Mouse (Mus musculus): Measurements from ENCODE around the gene Ppp1r11. TPM values are rescaled to one million over a fixed set of nuclear protein-coding genes. Genes with fewer than 3 reads are reported as not detected.

Gene Ppp1r11
- polyA plus RNA-seq, 1 experiment from 2014 or later = 143 TPM

DNA sequence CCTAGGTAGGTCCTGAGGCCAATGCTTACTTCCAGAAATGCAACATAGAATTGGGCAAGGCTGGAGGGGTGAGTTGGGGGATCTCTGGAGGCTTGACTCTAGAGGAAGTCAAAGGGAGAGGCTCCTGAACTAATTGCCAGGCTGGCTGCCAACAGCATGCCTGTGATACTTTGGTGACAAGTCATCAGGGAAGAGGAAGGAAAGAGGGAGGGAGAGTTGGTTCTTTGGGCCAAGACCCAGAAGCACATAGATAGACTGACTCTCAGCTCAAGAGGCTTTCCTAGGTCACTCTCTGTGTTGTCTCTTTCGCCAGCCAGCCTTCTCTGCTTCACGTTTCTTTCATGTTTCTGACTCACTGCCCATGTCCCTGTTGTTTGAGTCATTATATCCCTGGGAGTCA is 19.7 kb downstream of the Ppp1r11 start:
- Histone ChIP-seq H3K27ac (replicated peaks) (no peak overlapping the region), H3K4me1 (no peaks in the 10 kb centered on the region), H3K36me3 (no peaks in the 10 kb centered on the region), H3K9me3 (no peaks in the 10 kb centered on the region), H3K4me2 (replicated peaks) (no peak overlapping the region), H3K9ac (replicated peaks) (no peak overlapping the region), H3K27me3 (0 out of 2 replicates have a peak, but pooled peaks cover 3% of the 10 kb centered on the region), H3K4me3 (no peak overlapping the region)
- ATAC-seq (ENCODE audit: low FRiP score, low read depth) = no peak
- WGBS = 76% methylated on average over 2 of the region's 2 CpGs

- Histone ChIP-seq H3K4me3 (no peak overlapping the region), H3K27me3 (0 out of 2 replicates have a peak, but pooled peaks cover 3% of the 10 kb centered on the region), H3K9ac (replicated peaks) (no peak overlapping the region), H3K4me2 (replicated peaks) (no peak overlapping the region), H3K36me3 (no peaks in the 10 kb centered on the region), H3K4me1 (no peaks in the 10 kb centered on the region), H3K27ac (replicated peaks) (no peak overlapping the region), H3K9me3 (no peaks in the 10 kb centered on the region)
- WGBS = 87% methylated on average over 4 of the region's 4 CpGs
- no peak for ATAC-seq (ENCODE audit: low FRiP score, low read depth)
Measured at GRCm38 (mm10) chr17:36931130-36931529, 20.4 kb downstream of the Ppp1r11 start.

GRCm38 (mm10) chr17:36930233-36930632 is 21.3 kb downstream of the Ppp1r11 start:
- ATAC-seq (ENCODE audit: low FRiP score, low read depth) = no peak
- H3K4me1 ChIP-seq = no peaks in the 10 kb centered on the region
- 80% methylated on average over 6 of the region's 6 CpGs for WGBS

DNA sequence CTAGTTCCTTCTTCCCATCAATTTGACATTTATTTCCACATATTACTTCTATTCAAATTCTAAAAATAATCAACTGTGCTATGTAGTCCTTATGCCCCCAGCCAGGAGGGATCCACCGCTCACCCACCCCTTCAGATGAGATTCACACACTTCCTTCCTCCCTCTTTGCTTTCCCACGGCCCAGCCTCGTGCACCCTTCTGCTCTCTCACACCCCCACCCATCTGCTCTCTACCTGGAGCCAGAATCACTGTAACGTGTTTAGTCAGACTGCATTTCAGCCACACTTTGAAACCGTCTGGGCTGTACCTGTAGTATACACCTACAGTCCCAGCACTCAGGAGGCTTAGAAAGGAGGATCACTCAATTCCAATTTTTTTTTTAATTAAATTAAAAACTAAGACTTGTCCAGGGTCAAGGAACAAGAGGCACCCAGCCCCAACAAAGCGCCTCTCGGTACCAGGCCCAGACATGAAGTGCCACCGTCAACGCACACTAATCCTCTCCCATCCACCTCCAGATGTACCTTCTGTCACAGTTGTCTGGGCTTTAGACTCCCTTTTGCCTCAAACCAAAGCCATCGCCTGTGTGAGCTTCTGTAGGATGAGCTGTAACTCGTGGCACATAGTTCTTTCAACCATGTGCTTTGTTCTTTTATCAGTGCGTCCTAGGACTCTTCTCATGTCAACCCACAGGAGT is 22.2 kb downstream of the Ppp1r11 start:
- 0 out of 2 replicates have a peak, but pooled peaks cover 3% of the 10 kb centered on the region for H3K27me3 ChIP-seq
- H3K36me3 ChIP-seq = no peaks in the 10 kb centered on the region
- H3K4me1 ChIP-seq = no peaks in the 10 kb centered on the region
- no peaks in the 10 kb centered on the region for H3K9me3 ChIP-seq
- no peak overlapping the region for H3K9ac ChIP-seq (replicated peaks)
- H3K4me2 ChIP-seq (replicated peaks) = no peak overlapping the region
- no peak overlapping the region for H3K27ac ChIP-seq (replicated peaks)
- no peak overlapping the region for H3K4me3 ChIP-seq
- WGBS = 79% methylated on average over 12 of the region's 12 CpGs
- no peak for ATAC-seq (ENCODE audit: low FRiP score, low read depth)

More at GRCm38 (mm10) chr17:36930233-36930632, 21.3 kb downstream of the Ppp1r11 start:
- Histone ChIP-seq H3K27me3 (0 out of 2 replicates have a peak, but pooled peaks cover 3% of the 10 kb centered on the region), H3K36me3 (no peaks in the 10 kb centered on the region), H3K9me3 (no peaks in the 10 kb centered on the region), H3K9ac (replicated peaks) (no peak overlapping the region), H3K4me2 (replicated peaks) (no peak overlapping the region), H3K27ac (replicated peaks) (no peak overlapping the region), H3K4me3 (no peak overlapping the region)

DNA sequence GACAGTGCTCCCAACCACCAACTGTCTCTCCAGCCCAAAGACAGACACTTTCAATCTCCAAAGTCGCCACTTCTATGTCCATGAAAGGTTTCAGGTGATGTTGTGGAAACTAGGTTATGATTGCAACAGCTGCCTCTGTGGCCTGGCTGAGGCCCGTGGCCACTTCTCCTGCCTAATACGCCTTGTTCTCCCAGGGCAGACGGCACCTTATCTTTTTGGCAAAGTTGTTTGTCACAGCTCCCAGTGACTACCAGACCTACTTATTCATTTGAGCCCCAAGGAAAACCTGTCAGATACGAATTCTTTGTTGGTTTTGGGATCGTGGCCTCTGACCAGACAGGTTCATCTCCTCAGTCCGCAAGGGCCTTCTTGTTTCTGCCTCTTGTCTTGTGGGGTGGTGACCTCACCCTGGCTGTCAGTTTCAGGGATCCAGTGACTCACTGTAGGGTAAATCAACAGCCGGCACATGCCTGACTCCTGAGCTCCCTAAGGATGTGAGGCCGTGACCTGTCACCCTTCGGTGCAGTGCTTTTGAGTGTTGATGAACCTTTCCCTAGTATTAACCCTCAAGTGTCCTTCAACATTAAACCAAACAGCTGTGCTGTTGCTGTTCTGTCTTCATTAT is 23.9 kb downstream of the Ppp1r11 start:
- no peak for ATAC-seq (ENCODE audit: low FRiP score, low read depth)
- Histone ChIP-seq H3K4me1 (no peaks in the 10 kb centered on the region), H3K9ac (replicated peaks) (no peak overlapping the region), H3K9me3 (no peaks in the 10 kb centered on the region), H3K36me3 (no peaks in the 10 kb centered on the region), H3K27ac (replicated peaks) (no peak overlapping the region), H3K4me2 (replicated peaks) (no peak overlapping the region), H3K27me3 (0 out of 2 replicates have a peak, but pooled peaks cover 3% of the 10 kb centered on the region), H3K4me3 (no peak overlapping the region)
- 68% methylated on average over 10 of the region's 10 CpGs for WGBS

GRCm38 (mm10) chr17:36923491-36923890 is 28.1 kb downstream of the Ppp1r11 start:
- no peak overlapping the region for H3K4me2 ChIP-seq (replicated peaks)
- H3K27me3 ChIP-seq = no peaks in the 10 kb centered on the region
- WGBS = 75% methylated on average over 4 of the region's 4 CpGs
- no peak overlapping the region for H3K4me3 ChIP-seq
- no peaks in the 10 kb centered on the region for H3K36me3 ChIP-seq
- ATAC-seq (ENCODE audit: low FRiP score, low read depth) = no peak
- no peaks in the 10 kb centered on the region for H3K9me3 ChIP-seq
- H3K4me1 ChIP-seq = no peaks in the 10 kb centered on the region
- H3K27ac ChIP-seq (replicated peaks) = no peak overlapping the region
- no peak overlapping the region for H3K9ac ChIP-seq (replicated peaks)

DNA sequence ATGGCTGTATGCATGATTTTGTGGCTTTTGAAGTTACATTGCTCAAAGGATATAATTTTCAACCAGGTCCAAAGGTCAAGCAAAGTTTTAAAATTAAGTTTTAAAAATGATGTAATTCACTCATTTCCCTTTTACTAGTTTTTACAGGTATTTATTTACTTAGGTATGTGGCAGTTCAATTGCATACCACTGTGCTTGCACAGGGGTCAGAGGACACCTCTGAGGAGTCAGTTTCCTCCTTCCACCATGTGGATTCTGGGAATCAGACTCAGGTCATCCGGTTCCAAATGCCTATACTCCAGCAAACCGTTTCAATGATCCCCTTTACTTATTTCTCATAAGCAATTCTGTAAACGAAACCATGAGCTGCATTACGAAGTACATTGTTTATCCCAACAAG is 28.8 kb downstream of the Ppp1r11 start:
- H3K27ac ChIP-seq (replicated peaks) = no peak overlapping the region
- no peak overlapping the region for H3K9ac ChIP-seq (replicated peaks)
- H3K9me3 ChIP-seq = no peaks in the 10 kb centered on the region
- H3K36me3 ChIP-seq = no peaks in the 10 kb centered on the region
- H3K4me2 ChIP-seq (replicated peaks) = no peak overlapping the region
- no peaks in the 10 kb centered on the region for H3K4me1 ChIP-seq
- 83% methylated on average over 4 of the region's 4 CpGs for WGBS
- H3K27me3 ChIP-seq = no peaks in the 10 kb centered on the region
- no peak overlapping the region for H3K4me3 ChIP-seq
- ATAC-seq (ENCODE audit: low FRiP score, low read depth) = no peak

- no peak overlapping the region for H3K27ac ChIP-seq (replicated peaks)
- no peaks in the 10 kb centered on the region for H3K9me3 ChIP-seq
- no peaks in the 10 kb centered on the region; the same call in 1 of the 2 replicates for H3K27me3 ChIP-seq
- no peaks in the 10 kb centered on the region for H3K4me1 ChIP-seq
- 54% methylated on average over 15 of the region's 15 CpGs for WGBS
- no peaks in the 10 kb centered on the region for H3K36me3 ChIP-seq
- H3K4me3 ChIP-seq = no peak overlapping the region
- H3K9ac ChIP-seq (replicated peaks) = no peak overlapping the region
- no peak for ATAC-seq (ENCODE audit: low FRiP score, low read depth)
- H3K4me2 ChIP-seq (replicated peaks) = no peak overlapping the region
Measured at GRCm38 (mm10) chr17:36920239-36920638, 31.3 kb downstream of the Ppp1r11 start.

DNA sequence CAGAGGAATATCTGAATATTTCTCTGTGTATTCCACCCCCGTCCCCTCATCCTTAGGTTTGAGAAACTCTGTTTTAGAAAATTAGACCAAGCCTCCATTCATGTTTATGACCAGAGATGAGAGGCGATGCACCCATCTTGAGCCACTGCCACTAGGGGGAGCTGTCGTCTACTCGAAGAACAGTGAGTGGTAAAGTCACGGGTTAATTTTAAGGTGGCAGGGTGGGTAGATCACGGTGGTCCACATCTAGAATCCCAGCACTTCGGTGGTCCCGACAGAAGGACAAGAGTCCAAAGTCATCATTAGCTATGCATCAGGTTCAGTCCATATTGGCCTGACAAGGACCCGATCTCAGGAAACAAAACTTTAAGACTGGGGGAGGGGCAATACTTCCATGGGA is 36.5 kb downstream of the Ppp1r11 start:
- Histone ChIP-seq H3K4me1 (no peaks in the 10 kb centered on the region), H3K4me2 (replicated peaks) (no peak overlapping the region), H3K36me3 (no peaks in the 10 kb centered on the region), H3K4me3 (no peak overlapping the region), H3K27ac (replicated peaks) (no peak overlapping the region), H3K9me3 (no peaks in the 10 kb centered on the region), H3K9ac (replicated peaks) (no peak overlapping the region), H3K27me3 (no peaks in the 10 kb centered on the region; the same call in 1 of the 2 replicates)
- peak; percentile 49; the same call in 1 of the 2 replicates for ATAC-seq (ENCODE audit: low FRiP score, low read depth)
- WGBS = 16% methylated on average over 9 of the region's 9 CpGs

DNA sequence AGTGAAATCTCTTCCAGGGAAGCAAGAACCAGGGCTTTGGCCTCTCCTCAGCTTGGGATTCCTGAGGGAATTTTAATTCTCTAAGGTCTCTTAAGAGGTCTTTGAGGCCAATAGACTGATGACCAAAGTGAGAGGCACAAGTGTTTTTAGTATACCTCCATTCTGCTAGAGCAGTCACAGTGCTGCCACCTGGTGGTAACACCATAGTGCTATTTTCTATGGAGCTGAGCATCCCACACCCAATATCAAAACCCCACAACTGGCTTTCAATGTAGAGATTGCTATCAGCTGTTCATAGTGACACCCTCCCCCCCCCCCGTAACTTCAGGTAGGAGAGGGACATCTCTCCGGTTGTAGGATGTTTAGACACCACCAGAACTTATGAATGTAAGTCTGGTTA is 37.4 kb downstream of the Ppp1r11 start:
- 16% methylated on average over 2 of the region's 2 CpGs for WGBS
- H3K9ac ChIP-seq (replicated peaks) = no peak overlapping the region
- peak; percentile 58; the same call in 1 of the 2 replicates for ATAC-seq (ENCODE audit: low FRiP score, low read depth)
- H3K4me3 ChIP-seq = no peak overlapping the region
- no peak overlapping the region for H3K27ac ChIP-seq (replicated peaks)
- H3K4me2 ChIP-seq (replicated peaks) = no peak overlapping the region
- no peaks in the 10 kb centered on the region for H3K9me3 ChIP-seq
- no peaks in the 10 kb centered on the region for H3K36me3 ChIP-seq
- H3K4me1 ChIP-seq = no peaks in the 10 kb centered on the region
- H3K27me3 ChIP-seq = no peaks in the 10 kb centered on the region; the same call in 1 of the 2 replicates

DNA sequence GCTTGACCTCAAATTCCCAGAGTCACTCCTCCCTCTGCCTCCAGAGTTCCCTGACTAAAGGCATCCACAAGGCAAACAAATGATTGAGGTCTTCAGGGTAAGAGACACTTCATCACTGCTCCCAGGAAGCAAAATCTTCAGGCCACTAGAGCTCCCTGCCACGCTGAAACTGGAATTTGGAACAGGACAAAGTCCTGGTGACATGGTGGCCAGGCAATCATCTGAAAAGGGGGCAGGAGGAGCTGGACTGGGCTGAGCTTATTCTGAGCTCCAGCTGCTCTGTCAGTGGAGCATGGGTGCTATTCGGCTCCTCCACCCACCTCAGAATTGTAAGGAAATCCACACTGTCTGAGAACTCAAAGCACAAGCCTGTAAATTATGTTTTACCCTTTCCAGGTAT is 39.5 kb downstream of the Ppp1r11 start:
- WGBS = 90% methylated on average over 2 of the region's 2 CpGs
- Histone ChIP-seq H3K4me2 (replicated peaks) (no peak overlapping the region), H3K4me1 (no peaks in the 10 kb centered on the region), H3K4me3 (no peak overlapping the region), H3K9me3 (no peaks in the 10 kb centered on the region), H3K27ac (replicated peaks) (no peak overlapping the region), H3K27me3 (no peaks in the 10 kb centered on the region; the same call in 1 of the 2 replicates), H3K36me3 (no peaks in the 10 kb centered on the region), H3K9ac (replicated peaks) (no peak overlapping the region)
- no peak for ATAC-seq (ENCODE audit: low FRiP score, low read depth)

- Histone ChIP-seq H3K27me3 (no peaks in the 10 kb centered on the region), H3K36me3 (no peaks in the 10 kb centered on the region), H3K4me2 (replicated peaks) (no peak overlapping the region), H3K27ac (replicated peaks) (no peak overlapping the region), H3K4me3 (no peak overlapping the region), H3K9ac (replicated peaks) (no peak overlapping the region), H3K9me3 (no peaks in the 10 kb centered on the region), H3K4me1 (no peaks in the 10 kb centered on the region)
- ATAC-seq (ENCODE audit: low FRiP score, low read depth) = no peak
- WGBS = 62% methylated on average over 4 of the region's 4 CpGs
Measured at GRCm38 (mm10) chr17:36909802-36910201, 41.7 kb downstream of the Ppp1r11 start.

Data from midbrain, embryonic 12.5 days (tissue).